8 mouse cellular contexts compared by ENCODE assay signal in the genomic region with DNA sequence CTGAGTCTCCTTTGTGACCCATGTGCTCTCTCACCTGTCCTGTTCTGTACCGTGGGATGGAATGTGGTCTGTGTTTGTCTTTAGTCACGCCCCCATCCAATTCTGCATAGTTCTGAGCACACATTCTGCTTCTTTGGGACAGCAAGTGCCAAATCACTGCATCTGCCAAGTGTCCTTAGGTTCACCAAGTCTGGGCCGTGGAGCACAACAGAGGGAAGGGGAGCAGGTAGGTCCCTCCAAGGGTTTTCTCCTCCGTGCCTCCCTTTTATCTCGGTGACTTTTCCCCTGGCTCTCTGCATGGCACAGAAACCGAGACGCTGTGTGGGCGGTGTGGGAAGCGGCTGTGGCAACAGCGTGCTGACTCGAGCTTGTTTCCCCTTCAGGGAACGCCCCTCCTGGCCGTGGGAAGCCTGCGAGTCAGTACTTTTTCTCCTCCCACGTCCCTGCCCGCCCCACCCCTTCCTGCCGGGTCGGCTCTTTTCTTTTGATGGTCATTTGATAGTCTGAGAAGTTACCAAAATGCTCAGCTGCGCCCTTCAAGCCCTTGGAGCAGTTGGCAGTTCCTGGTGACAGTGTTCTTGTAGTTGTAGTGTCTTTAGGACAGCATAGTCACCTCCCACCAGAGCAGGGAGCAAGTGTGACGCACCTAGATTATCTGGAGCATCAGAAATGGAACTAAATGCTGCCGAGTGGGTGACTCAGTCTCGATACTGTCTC. TPM values are rescaled to one million over a fixed set of nuclear protein-coding genes. Genes with fewer than 3 reads are reported as not detected.
DNase-seq lines count a peak whose midpoint lies in the region; ATAC-seq lines count a peak whose summit lies in the region.

No protein-coding gene starts in this region.

- H3K27ac ChIP-seq in forebrain, embryonic 14.5 days (ENCODE audit: low read depth, low read length) = no peak overlapping the region

- no peaks in the 10 kb centered on the region for H3K27me3 ChIP-seq in forebrain, embryonic 14.5 days (replicated peaks; ENCODE audit: control insufficient read depth, insufficient read depth, low read length)

- 0 out of 2 replicates have a peak, but pooled peaks cover 2% of the 10 kb centered on the region for H3K4me1 ChIP-seq in forebrain, embryonic 14.5 days (ENCODE audit: control insufficient read depth, insufficient read depth, low read length)

- H3K4me3 ChIP-seq in forebrain, embryonic 14.5 days (ENCODE audit: low read depth, low read length) = no peak overlapping the region

- no peaks in the 10 kb centered on the region for H3K36me3 ChIP-seq in forebrain, embryonic 14.5 days (ENCODE audit: control insufficient read depth, insufficient read depth, low read length)

- H3K9me3 ChIP-seq in forebrain, embryonic 14.5 days (replicated peaks; ENCODE audit: control insufficient read depth, low read length) = no peaks in the 10 kb centered on the region

- ATAC-seq in forebrain, embryonic 14.5 days = no peak; the same call in 1 of the 2 replicates

- intact Hi-C loops in heart, postnatal 36 days (cut with DNase I) = no loop called here

- peak; percentile 73 for DNase-seq in 3134 (ENCODE audit: extremely low read depth, insufficient read length, low spot score)
- peak; percentile 80 to 95 for DNase-seq in adrenal gland, adult (ENCODE audit: inconsistent age in 2 of 2, low spot score in 1 of 2)
- DNase-seq in forebrain, embryonic 14.5 days (ENCODE audit: low spot score) = no peak
- DNase-seq in heart, postnatal 36 days = peak; percentile 73
- DNase-seq in layer of hippocampus, adult 18-20 months (ENCODE audit: low spot score in 2 of 2) = peak; percentile 77 to 78
- peak; percentile 79 for DNase-seq in lung, postnatal 14 days
- peak; percentile 69 for DNase-seq in ovary, adult 18-20 months (ENCODE audit: low spot score)
- DNase-seq in thymus, postnatal 0 days (ENCODE audit: low spot score) = peak; percentile 61

- no peak overlapping the region for H3K9ac ChIP-seq in forebrain, embryonic 14.5 days (ENCODE audit: low read length)

- peak overlapping the region; percentile 28 for H3K4me2 ChIP-seq in forebrain, embryonic 14.5 days (ENCODE audit: low read length)

- WGBS in forebrain, embryonic 14.5 days = 19% methylated on average over 22 of the region's 22 CpGs

RNA-seq across cellular contexts. Expression of a gene that starts 21.0 kb away (rescaled TPM):
- 0.72 and 0.79 TPM in 2 replicates for polyA plus RNA-seq in forebrain, embryonic 14.5 days (2014; fragmentation: Nextera tagmentation; extraction: Ambion mirVana)
- under 1 TPM; 0.51 to 0.61 TPM for total RNA-seq in heart, postnatal 36 days (2021)
- 10 to 100 TPM; 26.4 to 30.5 TPM for total RNA-seq in layer of hippocampus, adult 18-20 months (2021)
- polyA plus RNA-seq in thymus, postnatal 0 days (2015; fragmentation: Nextera tagmentation; extraction: Ambion mirVana) = 1.5 TPM in 2 replicates

RNA-seq across cellular contexts. Expression of a gene that starts 58.0 kb away (rescaled TPM):
- 14.8 and 17.0 TPM in 2 replicates for polyA plus RNA-seq in forebrain, embryonic 14.5 days (2014; fragmentation: Nextera tagmentation; extraction: Ambion mirVana)
- 10 to 100 TPM; 10.9 to 16.4 TPM for total RNA-seq in heart, postnatal 36 days (2021)
- 1 to 10 TPM; 2.9 to 4.6 TPM for total RNA-seq in layer of hippocampus, adult 18-20 months (2021)
- polyA plus RNA-seq in thymus, postnatal 0 days (2015; fragmentation: Nextera tagmentation; extraction: Ambion mirVana) = 2.8 and 5.2 TPM in 2 replicates

Comparison
In these comparisons a context has a peak if more than half of its experiments do, and no peak if none do; other contexts are left out.
1. RNA of a gene that starts 21.0 kb away (total RNA-seq): 26.4 to 30.5 TPM in layer of hippocampus, adult 18-20 months; 0.51 to 0.61 TPM in heart, postnatal 36 days; every median in the first group is over 10 times any median in the second.